15 mouse cellular contexts compared by ENCODE assay signal in genomic region chr9:69313297-69313696, GRCm38 (mm10).
"Had no signal": no experiment of that assay in that cellular context is flagged by ENCODE, and none has a peak within 500 bp of the region (broad histone marks: within the 10 kb centered on the region; RNA-seq: fewer than 3 reads in every experiment).

No protein-coding gene starts in this region.

- H3K4me2 ChIP-seq: neural tube, embryonic 15.5 days; stomach, embryonic 15.5 days had no signal

- H3K4me3 ChIP-seq: neural tube, embryonic 15.5 days; stomach, embryonic 15.5 days had no signal

- H3K36me3 ChIP-seq: neural tube, embryonic 15.5 days; stomach, embryonic 15.5 days had no signal

- H3K27ac ChIP-seq: neural tube, embryonic 15.5 days; stomach, embryonic 15.5 days; stomach, postnatal 0 days had no signal

- H3K9me3 ChIP-seq: neural tube, embryonic 15.5 days; stomach, embryonic 15.5 days had no signal

- H3K9ac ChIP-seq: neural tube, embryonic 15.5 days; stomach, embryonic 15.5 days had no signal

- H3K27me3 ChIP-seq: neural tube, embryonic 15.5 days had no signal

- DNase-seq: retina, postnatal 1 day; right cerebral cortex, adult 18-20 months; right cerebral cortex, postnatal 14 days; right cerebral cortex, postnatal 25 days; right cerebral cortex, postnatal 4 days; spleen, adult 18-20 months; thymus, adult 18-20 months; thymus, adult 2 months; thymus, postnatal 14 days; thymus, postnatal 25 days; thymus, postnatal 36 days; thymus, postnatal 4 days had no signal
